Mouse (Mus musculus) erythroblast, embryonic 14.5 days (primary cell): Measurements from ENCODE around the gene Ubr7. TPM values are rescaled to one million over a fixed set of nuclear protein-coding genes. Genes with fewer than 3 reads are reported as not detected.

ENCODE experiments used
- H3K27me3 ChIP-seq: 2 replicates; pipeline ENCODE4 v1.6.1; 2012; ENCODE audit warnings: inconsistent platforms; ENCODE audit not compliant: control insufficient read depth
- H3K36me3 ChIP-seq: 2 replicates; pipeline ENCODE4 v1.6.1; 2012; ENCODE audit warnings: mild to moderate bottlenecking, inconsistent platforms; ENCODE audit not compliant: control insufficient read depth
- H3K4me1 ChIP-seq: 2 replicates; pipeline ENCODE4 v1.6.1; 2012; ENCODE audit warnings: inconsistent platforms; ENCODE audit not compliant: control insufficient read depth
- H3K4me3 ChIP-seq: replicated peaks from 2 replicates; pipeline ENCODE3; 2012; ENCODE audit warnings: moderate library complexity, mild to moderate bottlenecking, inconsistent platforms
- H3K9me3 ChIP-seq: 2 replicates; pipeline ENCODE4 v1.6.1; 2012; ENCODE audit warnings: low read length, inconsistent platforms, mixed read lengths; ENCODE audit not compliant: control insufficient read depth
- GATA1 ChIP-seq: IDR thresholded peaks from 2 replicates; pipeline ENCODE4 v1.6.1; 2012; ENCODE audit warnings: low read length, inconsistent platforms, mixed read lengths
- TAL1 ChIP-seq: IDR thresholded peaks from 3 replicates; pipeline ENCODE4 v1.6.1; 2012; ENCODE audit warnings: low read length, inconsistent platforms, mixed read lengths
- polyA plus RNA-seq: library from polyadenylated mRNA; stranded (reverse); fragments of >175 nt; gene quantifications from 2 replicates; pipeline ENCODE4 v1.2.3, GENCODE M21; 2012

The Ubr7 gene
- polyA plus RNA-seq, 1 experiment: 1.8 TPM

DNA sequence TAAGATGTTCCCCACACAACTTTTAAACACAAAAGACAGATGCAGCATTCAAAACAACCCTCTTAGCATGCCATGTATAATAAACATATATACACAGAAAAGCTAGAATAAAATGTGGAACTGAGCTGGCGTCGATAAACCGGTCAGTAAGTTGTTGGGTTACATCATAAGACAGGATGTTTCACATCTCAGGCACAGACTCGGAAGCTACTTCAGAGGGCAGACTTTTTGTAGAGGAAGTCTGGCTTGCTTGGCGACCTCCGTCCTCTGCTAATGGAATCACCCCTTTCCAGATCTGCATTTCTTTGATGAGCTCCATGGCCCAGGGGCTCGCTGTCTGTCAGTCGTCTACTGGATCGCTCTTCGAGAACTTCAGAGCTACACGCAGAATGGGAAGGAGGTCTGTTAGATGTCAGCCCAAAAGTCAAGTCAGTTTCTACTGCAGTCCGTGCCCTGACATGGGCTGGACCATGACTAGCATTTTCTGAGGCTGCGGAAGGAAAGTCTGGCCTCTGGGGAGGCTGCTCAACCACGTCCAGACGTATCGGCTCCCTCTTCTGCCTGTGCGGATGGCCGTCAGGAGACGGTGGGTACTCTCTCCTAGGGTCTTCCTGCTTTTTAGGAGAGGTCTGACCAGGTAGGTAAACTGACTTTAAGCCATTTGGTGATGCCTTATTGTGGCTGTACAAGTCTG is 27.3 kb downstream of the Ubr7 start:
- TF ChIP-seq TAL1 (no peak), GATA1 (no peak)
- Histone ChIP-seq H3K9me3 (no peaks in the 10 kb centered on the region), H3K27me3 (no peaks in the 10 kb centered on the region), H3K36me3 (peaks cover 82% of the 10 kb centered on the region), H3K4me1 (no peaks in the 10 kb centered on the region), H3K4me3 (no peak overlapping the region)

- peaks cover 86% of the 10 kb centered on the region for H3K36me3 ChIP-seq
- H3K4me3 ChIP-seq: no peak overlapping the region
- no peaks in the 10 kb centered on the region for H3K27me3 ChIP-seq
- H3K4me1 ChIP-seq: no peaks in the 10 kb centered on the region
- TF ChIP-seq TAL1 (no peak), GATA1 (no peak)
- H3K9me3 ChIP-seq: no peaks in the 10 kb centered on the region
Observed at GRCm38 (mm10) chr12:102785593-102785985, 27.8 kb downstream of the Ubr7 start.

- TF ChIP-seq GATA1 (no peak), TAL1 (no peak)
- H3K9me3 ChIP-seq: no peaks in the 10 kb centered on the region
- peaks cover 89% of the 10 kb centered on the region for H3K36me3 ChIP-seq
- H3K4me3 ChIP-seq: no peak overlapping the region
- no peaks in the 10 kb centered on the region for H3K4me1 ChIP-seq
- H3K27me3 ChIP-seq: no peaks in the 10 kb centered on the region
Observed at GRCm38 (mm10) chr12:102787927-102788326, 30.2 kb downstream of the Ubr7 start.

- TF ChIP-seq TAL1 (no peak), GATA1 (no peak)
- H3K4me1 ChIP-seq: no peaks in the 10 kb centered on the region
- no peaks in the 10 kb centered on the region for H3K27me3 ChIP-seq
- no peaks in the 10 kb centered on the region for H3K9me3 ChIP-seq
- H3K4me3 ChIP-seq: no peak overlapping the region
- peaks cover 45% of the 10 kb centered on the region for H3K36me3 ChIP-seq
Observed at GRCm38 (mm10) chr12:102799528-102799927, 41.8 kb downstream of the Ubr7 start.

GRCm38 (mm10) chr12:102814858-102815257 is 57.1 kb downstream of the Ubr7 start:
- Histone ChIP-seq H3K36me3 (peaks cover 35% of the 10 kb centered on the region), H3K27me3 (no peaks in the 10 kb centered on the region), H3K4me3 (no peak overlapping the region), H3K4me1 (no peaks in the 10 kb centered on the region), H3K9me3 (no peaks in the 10 kb centered on the region)
- TF ChIP-seq TAL1: no peak

GRCm38 (mm10) chr12:102826399-102826798 is 68.6 kb downstream of the Ubr7 start:
- no peak overlapping the region for H3K4me3 ChIP-seq
- H3K27me3 ChIP-seq: no peaks in the 10 kb centered on the region
- TF ChIP-seq GATA1 (no peak), TAL1 (no peak)
- peaks cover 16% of the 10 kb centered on the region for H3K36me3 ChIP-seq
- H3K9me3 ChIP-seq: no peaks in the 10 kb centered on the region
- H3K4me1 ChIP-seq: no peaks in the 10 kb centered on the region

GRCm38 (mm10) chr12:102827119-102827518 is 69.4 kb downstream of the Ubr7 start:
- no peaks in the 10 kb centered on the region for H3K27me3 ChIP-seq
- H3K4me3 ChIP-seq: no peak overlapping the region
- peaks cover 18% of the 10 kb centered on the region for H3K36me3 ChIP-seq
- H3K9me3 ChIP-seq: no peaks in the 10 kb centered on the region
- TF ChIP-seq TAL1 (no peak), GATA1 (no peak)
- H3K4me1 ChIP-seq: no peaks in the 10 kb centered on the region

Other genes with a start within 250 kb of the Ubr7 start
- gene Chga, start 203.0 kb upstream of the Ubr7 start, polyA plus RNA-seq: 4.6 and 8.0 TPM in 2 replicates
- 0.17 and 0.24 TPM in 2 replicates for gene Itpk1, start 53.0 kb upstream of the Ubr7 start, polyA plus RNA-seq
- 0.09 TPM in 1 of 2 replicates, not detected in the other for gene Moap1, start 14.3 kb upstream of the Ubr7 start, polyA plus RNA-seq
- 0.13 and 0.16 TPM in 2 replicates for gene Tmem251, start 14.2 kb upstream of the Ubr7 start, polyA plus RNA-seq
- 0.55 TPM in 1 of 2 replicates, not detected in the other for gene Gm28051, start 202 bp upstream of the Ubr7 start, polyA plus RNA-seq
- gene Gon7, start 164 bp upstream of the Ubr7 start, polyA plus RNA-seq: 0.80 and 1.2 TPM in 2 replicates
- gene Gm20604, start 705 bp downstream of the Ubr7 start, polyA plus RNA-seq: 0.29 and 0.33 TPM in 2 replicates
- gene Btbd7, start 120.5 kb downstream of the Ubr7 start, polyA plus RNA-seq: 0.10 and 0.17 TPM in 2 replicates
- gene Cox8c, start 141.3 kb downstream of the Ubr7 start, polyA plus RNA-seq: not detected in 2 replicates
- 0.01 TPM in 1 of 2 replicates, not detected in the other for gene Unc79, start 190.9 kb downstream of the Ubr7 start, polyA plus RNA-seq